Mouse (Mus musculus): ENCODE measurements around the gene Jph2.
A peak's percentile ranks its signal among the peaks of the same experiment; 100 is the strongest.

The Jph2 gene

GRCm38 (mm10) chr2:163362940-163363921, 34.6 kb downstream of the Jph2 start:
- no peak for ATAC-seq (ENCODE audit: low TSS enrichment)

GRCm38 (mm10) chr2:163360858-163361623, 36.8 kb downstream of the Jph2 start:
- no peak for ATAC-seq (ENCODE audit: low TSS enrichment)

GRCm38 (mm10) chr2:163359253-163359652, 38.5 kb downstream of the Jph2 start:
- ATAC-seq (ENCODE audit: low TSS enrichment), result no peak

GRCm38 (mm10) chr2:163358662-163359061, 39.1 kb downstream of the Jph2 start:
- no peak for ATAC-seq (ENCODE audit: low TSS enrichment)

- no peak for ATAC-seq (ENCODE audit: low TSS enrichment)
Measured at GRCm38 (mm10) chr2:163356113-163356840, 41.5 kb downstream of the Jph2 start.

GRCm38 (mm10) chr2:163355666-163356065, 42.1 kb downstream of the Jph2 start:
- ATAC-seq (ENCODE audit: low TSS enrichment), result no peak

- no peak for ATAC-seq (ENCODE audit: low TSS enrichment)
Measured at GRCm38 (mm10) chr2:163353731-163354130, 44.1 kb downstream of the Jph2 start.

GRCm38 (mm10) chr2:163350443-163350842, 47.4 kb downstream of the Jph2 start:
- ATAC-seq (ENCODE audit: low TSS enrichment), result no peak

- peak; percentile 77 for ATAC-seq (ENCODE audit: low TSS enrichment)
Measured at GRCm38 (mm10) chr2:163349411-163349810, 48.4 kb downstream of the Jph2 start.

- ATAC-seq (ENCODE audit: low TSS enrichment), result no peak
Measured at GRCm38 (mm10) chr2:163348677-163349076, 49.1 kb downstream of the Jph2 start.

GRCm38 (mm10) chr2:163347517-163348184, 50.1 kb downstream of the Jph2 start:
- no peak for ATAC-seq (ENCODE audit: low TSS enrichment)

GRCm38 (mm10) chr2:163346497-163346896, 51.3 kb downstream of the Jph2 start:
- no peak for ATAC-seq (ENCODE audit: low TSS enrichment)

- no peak for ATAC-seq (ENCODE audit: low TSS enrichment)
Measured at GRCm38 (mm10) chr2:163344976-163345660, 52.7 kb downstream of the Jph2 start.

- no peak for ATAC-seq (ENCODE audit: low TSS enrichment)
Measured at GRCm38 (mm10) chr2:163343671-163344070, 54.1 kb downstream of the Jph2 start.

- peak; percentile 79 for ATAC-seq (ENCODE audit: low TSS enrichment)
Measured at GRCm38 (mm10) chr2:163340263-163340662, 57.5 kb downstream of the Jph2 start.

GRCm38 (mm10) chr2:163332368-163333055, 65.3 kb downstream of the Jph2 start:
- ATAC-seq (ENCODE audit: low TSS enrichment), result peak; percentile 83

- no peak for ATAC-seq (ENCODE audit: low TSS enrichment)
Measured at GRCm38 (mm10) chr2:163331423-163331822, 66.4 kb downstream of the Jph2 start.

- ATAC-seq (ENCODE audit: low TSS enrichment), result peak; percentile 47; the same call in 1 of the 2 replicates
Measured at GRCm38 (mm10) chr2:163330742-163331141, 67.1 kb downstream of the Jph2 start.

GRCm38 (mm10) chr2:163323163-163323562, 74.6 kb downstream of the Jph2 start:
- ATAC-seq (ENCODE audit: low TSS enrichment), result no peak

GRCm38 (mm10) chr2:163318777-163319176, 79.0 kb downstream of the Jph2 start:
- ATAC-seq (ENCODE audit: low TSS enrichment), result no peak
